Mouse (Mus musculus) kidney, adult 2 months (tissue): ENCODE results near the gene Btnl10.

ENCODE experiments used
- CTCF ChIP-seq: fragments of 200-500 bp; conservative IDR thresholded peaks from 2 replicates; pipeline ENCODE4 v1.5.1; 2011; ENCODE audit warnings: low read depth, mild to moderate bottlenecking, control low read depth, low read length, moderate library complexity, mixed read lengths; ENCODE audit not compliant: insufficient read depth, insufficient read length
- POLR2A ChIP-seq: fragments of 200-500 bp; IDR thresholded peaks from one replicate; pipeline ENCODE4 v1.6.1; 2011; ENCODE audit warnings: low read depth, low read length, control low read depth

DNA sequence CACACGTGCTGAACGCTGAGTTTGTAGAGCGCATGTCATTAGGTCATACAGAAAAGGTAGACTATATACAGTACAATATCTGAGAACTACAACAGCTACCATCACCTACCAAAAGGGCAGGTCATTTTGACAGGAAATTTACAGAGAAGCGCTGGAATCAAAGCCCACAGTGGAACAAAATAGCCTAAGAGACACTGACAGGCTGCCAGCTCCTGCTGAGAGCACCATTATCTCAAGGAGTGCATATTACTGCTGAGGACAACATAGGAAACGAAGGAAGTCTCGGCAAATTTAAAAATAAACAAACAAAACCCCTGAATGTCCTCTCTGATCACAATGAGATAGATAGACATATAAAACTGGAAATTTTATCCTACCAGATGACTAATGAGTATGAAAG, 20.2 kb upstream of the Btnl10 start:
- TF ChIP-seq CTCF: no peak
- TF ChIP-seq POLR2A: no peak
